Mouse (Mus musculus) forebrain, embryonic 11.5 days (tissue): Measurements from ENCODE around the gene Bud23. TPM values are rescaled to one million over a fixed set of nuclear protein-coding genes. Genes with fewer than 3 reads are reported as not detected.
A peak's percentile ranks its signal among the peaks of the same experiment; 100 is the strongest.
"Not testable (repeated sequence)": the region's sequence is repeated elsewhere in the genome, so short reads cannot be mapped to it uniquely, and the experiment has no call there.

Experiments used
- ATAC-seq: fragments of 200-750 bp; cut with Nextera tagmentation; replicated peaks from 2 replicates; pipeline ENCODE4 v1.8.0; 2017; ENCODE audit warnings: moderate TSS enrichment; ENCODE audit not compliant: low FRiP score
- DNase-seq: peaks from one replicate; pipeline ENCODE4 v3.0.0-alpha.2; 2017; ENCODE audit warnings: low spot score
- H3K27ac ChIP-seq: fragments of 300-500 bp; sonication (generic); 2 replicates; pipeline ENCODE4 v1.5.1; 2014; ENCODE audit warnings: low read depth, low read length
- H3K27me3 ChIP-seq: fragments of 300-500 bp; sonication (generic); 2 replicates; pipeline ENCODE4 v1.6.1; 2014; ENCODE audit warnings: mild to moderate bottlenecking, low read length, mixed read lengths; ENCODE audit not compliant: control insufficient read depth, insufficient read depth
- H3K36me3 ChIP-seq: fragments of 300-500 bp; sonication (generic); 2 replicates; pipeline ENCODE4 v1.6.1; 2014; ENCODE audit warnings: mild to moderate bottlenecking, low read length, moderate library complexity, mixed read lengths; ENCODE audit not compliant: control insufficient read depth, insufficient read depth
- H3K4me1 ChIP-seq: fragments of 300-500 bp; sonication (generic); replicated peaks from 2 replicates; pipeline ENCODE4 v1.6.1; 2014; ENCODE audit warnings: low read length, mixed read lengths; ENCODE audit not compliant: control insufficient read depth, insufficient read depth
- H3K4me2 ChIP-seq: fragments of 300-500 bp; sonication (generic); 2 replicates; pipeline ENCODE4 v1.6.1; 2014; ENCODE audit warnings: low read depth, mild to moderate bottlenecking, low read length, moderate library complexity, mixed read lengths; ENCODE audit not compliant: severe bottlenecking
- H3K4me3 ChIP-seq: fragments of 300-500 bp; sonication (generic); 2 replicates; pipeline ENCODE4 v1.5.1; 2014; ENCODE audit warnings: low read depth, low read length
- H3K9ac ChIP-seq: fragments of 300-500 bp; sonication (generic); 2 replicates; pipeline ENCODE4 v1.6.1; 2014; ENCODE audit warnings: low read length
- H3K9me3 ChIP-seq: fragments of 300-500 bp; sonication (generic); 2 replicates; pipeline ENCODE4 v1.6.1; 2016; ENCODE audit warnings: low read length, mixed read lengths; ENCODE audit not compliant: control insufficient read depth
- WGBS: fragments of 180-500 bp; shearing (Covaris S2); extraction: QIAGEN DNeasy Blood & Tissue Kit; methylation state at CpG from one replicate; pipeline ENCODE4 v1.1.7; 2014; 5-methylcytosine and 5-hydroxymethylcytosine counted together
- polyA plus RNA-seq: library from polyadenylated mRNA; unstranded; fragments of >200 nt; fragmentation: Nextera tagmentation; extraction: Ambion mirVana; gene quantifications from 2 replicates; pipeline ENCODE4 v1.2.1, GENCODE M21; 2014

Bud23 gene
- polyA plus RNA-seq = 142 and 148 TPM in 2 replicates

DNA sequence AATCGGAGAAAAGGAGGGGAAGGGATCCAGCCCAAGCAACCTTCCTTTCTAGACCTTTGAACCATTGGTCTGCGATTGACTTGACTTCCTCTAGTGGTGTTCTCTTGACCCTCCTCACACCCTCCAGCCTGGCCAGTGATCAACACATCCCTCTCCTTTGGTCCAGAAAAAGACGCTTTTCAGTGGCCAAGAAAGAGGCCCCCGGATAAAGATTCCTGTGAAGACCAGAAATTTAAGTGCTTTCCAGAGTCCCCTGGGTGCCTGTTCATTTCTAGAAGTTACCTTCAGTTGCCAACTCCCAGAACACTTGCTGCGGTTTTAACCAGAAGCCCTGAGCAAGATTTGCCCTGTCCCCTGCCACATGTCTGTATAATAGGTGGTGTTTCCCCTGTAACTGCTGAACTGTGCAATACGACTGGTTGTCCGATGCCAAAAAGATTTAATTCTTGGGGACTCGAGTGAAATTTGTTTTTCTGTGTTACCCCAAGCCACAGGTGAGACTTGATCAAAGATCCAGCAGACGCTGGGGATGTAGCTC is at the start of gene Bud23:
Gene Bud23, minus strand, starts transcription at position 51 of the 538 bp plus-strand sequence.
- not testable (repeated sequence) for ATAC-seq, H3K36me3 ChIP-seq, H3K27me3 ChIP-seq, H3K9me3 ChIP-seq, DNase-seq, H3K4me1 ChIP-seq
- 79% methylated on average over 9 of the region's 9 CpGs for WGBS
- peak within 1 kb of the TSS; percentile 93 for H3K4me2 ChIP-seq
- H3K27ac ChIP-seq = 0 out of 2 replicates have a peak within 1 kb of the TSS, but pooled peaks have one; percentile 31
- H3K4me3 ChIP-seq = peak within 1 kb of the TSS; percentile 92
- H3K9ac ChIP-seq = peak within 1 kb of the TSS; percentile 84

DNA sequence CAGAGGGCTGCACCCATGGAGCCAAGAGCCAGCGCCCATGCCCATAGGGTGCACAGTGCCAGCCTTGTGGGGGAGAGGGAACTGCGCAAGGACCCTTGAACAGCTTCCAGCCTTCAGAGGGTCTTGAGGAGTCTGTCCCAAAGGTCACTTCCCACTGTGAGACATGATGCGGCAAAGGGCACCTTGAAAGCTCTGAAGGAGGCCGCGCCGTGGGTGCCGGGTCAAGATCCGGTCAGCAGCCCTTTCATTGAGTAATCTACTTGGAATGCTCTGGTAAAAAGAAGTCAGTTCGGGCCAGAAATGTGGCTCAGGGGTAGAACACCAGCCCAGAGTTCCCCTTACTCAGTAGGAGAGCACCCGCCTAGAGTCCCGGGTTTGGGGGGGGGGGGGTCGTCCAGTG is 49.0 kb upstream of the Bud23 start:
- peaks cover 5% of the 10 kb centered on the region for H3K27me3 ChIP-seq
- no peak for ATAC-seq
- 85% methylated on average over 12 of the region's 12 CpGs for WGBS
- H3K27ac ChIP-seq = no peak overlapping the region
- H3K9ac ChIP-seq = no peak overlapping the region
- H3K4me2 ChIP-seq = no peak overlapping the region
- no peaks in the 10 kb centered on the region for H3K4me1 ChIP-seq
- H3K4me3 ChIP-seq = no peak overlapping the region
- no peaks in the 10 kb centered on the region for H3K9me3 ChIP-seq
- DNase-seq = no peak
- H3K36me3 ChIP-seq = no peaks in the 10 kb centered on the region

DNA sequence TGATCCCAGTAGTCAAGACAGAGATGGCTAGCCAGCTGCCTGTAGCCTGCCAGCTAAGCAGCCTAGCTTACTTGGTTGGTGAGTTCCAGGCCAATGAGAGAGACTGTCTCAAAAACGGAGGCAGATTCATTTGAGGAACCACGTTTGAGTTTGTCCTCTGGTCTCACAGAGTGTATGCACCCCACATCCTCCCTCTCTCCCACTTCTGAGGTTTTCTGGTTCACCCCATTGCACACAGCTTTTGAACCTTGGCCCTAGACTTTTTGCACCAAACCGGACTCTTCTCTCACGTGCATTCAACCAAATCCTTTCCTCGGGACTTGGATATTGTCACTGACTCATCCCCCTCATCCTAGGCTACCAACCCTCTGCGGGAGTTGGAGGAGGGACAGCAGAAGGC is 45.2 kb upstream of the Bud23 start:
- DNase-seq (no peak), ATAC-seq (no peak)
- H3K9ac ChIP-seq = no peak overlapping the region
- H3K4me1 ChIP-seq = peaks cover 8% of the 10 kb centered on the region; the same call in 1 of the 2 replicates
- H3K4me2 ChIP-seq = no peak overlapping the region
- H3K36me3 ChIP-seq = no peaks in the 10 kb centered on the region
- no peak overlapping the region for H3K4me3 ChIP-seq
- H3K27me3 ChIP-seq = peaks cover 30% of the 10 kb centered on the region
- WGBS = 70% methylated on average over 6 of the region's 6 CpGs
- H3K27ac ChIP-seq = no peak overlapping the region
- H3K9me3 ChIP-seq = no peaks in the 10 kb centered on the region

DNA sequence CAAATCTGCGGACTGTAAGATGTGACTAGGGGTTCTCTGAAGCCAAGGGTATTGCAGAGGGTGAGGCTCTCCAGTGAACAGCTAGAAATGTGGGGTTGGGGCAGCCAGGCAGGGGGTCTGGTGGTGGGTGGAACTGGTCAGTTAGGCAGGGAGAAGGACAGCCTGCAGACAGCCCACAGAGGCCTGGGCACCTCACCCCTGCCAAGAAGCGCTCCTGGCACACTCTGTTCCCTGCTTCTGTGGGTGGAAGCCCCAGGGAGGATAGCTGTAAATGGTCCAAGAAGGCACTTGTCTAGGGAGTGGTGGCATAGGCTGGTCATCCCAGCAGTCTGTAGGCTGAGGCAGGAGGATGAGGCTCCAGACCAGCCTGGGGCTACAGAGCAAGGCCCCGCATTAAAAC is 44.7 kb upstream of the Bud23 start:
- Histone ChIP-seq H3K36me3 (no peaks in the 10 kb centered on the region), H3K4me1 (peaks cover 8% of the 10 kb centered on the region; the same call in 1 of the 2 replicates), H3K4me3 (no peak overlapping the region), H3K9me3 (no peaks in the 10 kb centered on the region), H3K4me2 (no peak overlapping the region), H3K27ac (no peak overlapping the region), H3K9ac (no peak overlapping the region), H3K27me3 (peaks cover 30% of the 10 kb centered on the region)
- ATAC-seq (no peak), DNase-seq (no peak)
- 88% methylated on average over 3 of the region's 3 CpGs for WGBS

DNA sequence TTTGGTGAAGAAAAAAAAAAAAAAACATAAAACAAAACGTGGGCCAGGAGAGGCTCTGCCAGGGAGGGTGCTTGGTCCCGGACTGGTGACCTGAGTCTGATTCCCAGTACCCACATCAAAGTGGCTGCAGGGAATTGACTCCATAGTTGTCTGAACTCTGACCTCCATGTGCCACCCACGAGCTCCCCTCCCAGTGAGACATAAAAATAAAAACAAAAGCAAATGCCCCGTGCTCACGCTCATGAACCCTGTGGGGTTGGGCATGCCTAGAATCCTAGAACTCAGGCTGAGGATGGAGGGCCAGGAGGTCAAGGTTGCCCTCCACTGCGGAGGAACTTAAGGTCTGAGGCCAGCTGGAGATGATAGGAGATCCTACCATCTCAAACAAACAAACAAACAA is 44.3 kb upstream of the Bud23 start:
- Histone ChIP-seq H3K4me3 (no peak overlapping the region), H3K9me3 (no peaks in the 10 kb centered on the region), H3K9ac (no peak overlapping the region), H3K27me3 (peaks cover 30% of the 10 kb centered on the region), H3K4me2 (no peak overlapping the region), H3K27ac (no peak overlapping the region), H3K4me1 (peaks cover 8% of the 10 kb centered on the region; the same call in 1 of the 2 replicates), H3K36me3 (no peaks in the 10 kb centered on the region)
- DNase-seq = no peak
- 61% methylated on average over 6 of the region's 6 CpGs for WGBS
- no peak for ATAC-seq

DNA sequence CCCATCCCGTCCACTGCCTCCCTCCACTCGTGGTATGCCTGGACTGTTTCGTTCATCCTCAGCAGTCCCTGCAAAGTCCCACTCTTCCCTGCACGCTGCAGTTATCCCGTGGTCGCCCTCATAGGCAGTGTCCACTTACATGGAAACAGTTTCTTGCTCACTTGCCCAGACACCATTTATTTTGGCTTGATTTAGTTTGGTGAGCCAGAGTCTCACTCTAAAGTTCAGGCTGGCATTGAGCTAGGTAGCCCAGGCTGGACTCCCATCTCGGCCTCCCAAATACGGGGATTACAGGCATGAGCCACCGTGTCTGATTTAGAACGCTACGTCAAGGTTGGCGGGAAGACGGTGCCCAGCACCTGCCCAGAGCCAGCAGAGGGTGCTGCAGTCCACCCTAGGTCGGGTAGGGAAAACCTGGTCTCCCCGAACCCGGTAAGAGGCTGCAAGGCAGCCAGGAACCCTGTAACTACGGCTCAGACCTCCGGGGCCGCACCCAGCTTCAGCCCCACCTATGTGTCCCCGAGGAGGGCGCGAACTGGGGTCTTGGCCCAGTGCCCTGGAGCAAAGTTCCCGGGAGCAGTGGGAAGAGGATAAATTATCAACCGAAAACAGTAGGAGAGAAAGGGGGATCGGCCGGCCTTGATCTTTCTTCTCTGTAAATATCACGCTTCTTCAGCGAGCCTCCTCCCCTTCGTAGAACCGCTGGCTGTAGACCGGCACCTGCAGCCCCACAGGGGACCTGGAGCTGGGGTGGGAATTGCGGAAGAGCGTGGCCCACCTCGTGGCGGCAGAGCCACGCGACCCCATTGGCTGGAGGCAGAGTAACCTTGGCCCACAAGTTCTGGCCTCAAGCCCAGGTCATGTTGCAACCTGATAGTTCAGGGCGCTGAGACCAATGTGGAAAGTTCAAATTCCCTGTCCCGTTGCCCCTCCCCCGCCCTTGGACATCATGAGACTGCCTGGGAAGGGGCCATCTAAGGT is 43.1 kb upstream of the Bud23 start:
- 0 out of 2 replicates have a peak, but pooled peaks have one; percentile 15 for ATAC-seq
- WGBS = 13% methylated on average over 40 of the region's 40 CpGs

DNA sequence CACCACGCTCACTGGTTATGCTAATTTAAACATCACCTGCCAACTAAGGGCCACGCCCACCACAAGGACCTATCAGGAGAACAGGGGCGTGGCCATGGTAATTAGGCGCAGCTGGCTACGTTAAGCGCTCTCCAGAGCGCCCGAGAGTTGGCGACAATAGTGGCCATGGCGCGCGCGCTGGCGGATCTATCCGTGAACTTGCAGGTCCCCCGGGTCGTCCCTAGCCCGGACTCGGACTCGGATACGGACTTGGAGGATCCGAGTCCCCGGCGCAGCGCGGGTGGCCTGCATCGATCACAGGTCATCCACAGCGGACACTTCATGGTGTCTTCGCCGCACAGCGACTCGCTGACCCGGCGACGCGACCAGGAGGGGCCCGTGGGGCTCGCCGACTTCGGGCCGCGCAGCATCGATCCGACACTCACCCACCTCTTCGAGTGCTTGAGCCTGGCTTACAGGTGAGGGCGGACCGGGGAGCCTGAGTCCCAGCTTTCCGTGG is 42.0 kb upstream of the Bud23 start:
- Histone ChIP-seq H3K9ac (peak overlapping the region; percentile 52), H3K27ac (no peak overlapping the region), H3K36me3 (no peaks in the 10 kb centered on the region)

More for the DNA sequence above, 43.1 kb upstream of the Bud23 start:
- peaks cover 8% of the 10 kb centered on the region; the same call in 1 of the 2 replicates for H3K4me1 ChIP-seq
- DNase-seq = peak; percentile 74
- H3K4me3 ChIP-seq = peak overlapping the region; percentile 46
- H3K4me2 ChIP-seq = peak overlapping the region; percentile 88
- H3K27ac ChIP-seq = no peak overlapping the region
- H3K27me3 ChIP-seq = peaks cover 30% of the 10 kb centered on the region
- no peaks in the 10 kb centered on the region for H3K36me3 ChIP-seq
- H3K9me3 ChIP-seq = no peaks in the 10 kb centered on the region
- H3K9ac ChIP-seq = peak overlapping the region; percentile 52

DNA sequence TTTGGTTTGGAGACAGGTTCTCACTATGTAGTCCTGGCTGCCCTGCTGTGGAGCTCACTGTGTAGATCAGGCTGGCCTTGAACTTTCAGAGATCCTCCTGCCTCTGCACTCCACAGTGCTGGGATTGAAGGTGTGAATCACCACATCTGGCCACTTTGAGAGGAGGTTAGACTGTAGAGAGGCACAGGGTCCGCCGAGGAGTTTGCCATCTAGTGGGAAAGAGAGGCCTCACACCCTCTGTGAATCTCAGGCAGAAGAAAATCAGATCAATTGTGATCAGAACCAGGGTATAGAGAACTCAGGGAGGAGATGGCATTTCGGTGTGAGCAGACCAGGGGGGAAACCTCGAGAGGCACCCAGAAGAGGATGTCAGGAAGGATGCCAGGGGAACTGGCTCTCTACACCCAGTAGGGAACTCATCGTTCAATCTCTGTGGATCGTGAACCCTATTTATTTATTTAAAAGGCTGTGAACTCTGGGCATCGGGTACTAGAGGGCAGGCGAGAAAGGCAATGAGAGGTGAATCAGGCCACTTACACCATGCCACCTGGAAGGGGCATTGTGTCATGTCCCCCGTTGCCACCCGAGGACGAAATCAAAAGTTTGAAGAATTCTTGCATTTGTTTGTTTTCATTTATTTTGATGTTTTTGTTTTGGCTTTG is 39.4 kb upstream of the Bud23 start:
- ATAC-seq (no peak), DNase-seq (no peak)
- no peak overlapping the region for H3K4me2 ChIP-seq
- H3K4me3 ChIP-seq = no peak overlapping the region
- H3K9ac ChIP-seq = no peak overlapping the region
- H3K36me3 ChIP-seq = no peaks in the 10 kb centered on the region
- H3K9me3 ChIP-seq = no peaks in the 10 kb centered on the region
- H3K4me1 ChIP-seq = peaks cover 8% of the 10 kb centered on the region; the same call in 1 of the 2 replicates
- H3K27me3 ChIP-seq = peaks cover 29% of the 10 kb centered on the region
- WGBS = 67% methylated on average over 11 of the region's 11 CpGs
- H3K27ac ChIP-seq = no peak overlapping the region

More for the DNA sequence above, 42.0 kb upstream of the Bud23 start:
- Histone ChIP-seq H3K27me3 (peaks cover 30% of the 10 kb centered on the region), H3K9me3 (no peaks in the 10 kb centered on the region), H3K4me1 (peaks cover 8% of the 10 kb centered on the region; the same call in 1 of the 2 replicates), H3K4me2 (peak overlapping the region; percentile 88), H3K4me3 (peak overlapping the region; percentile 46)
- WGBS = under 1% methylated on average over 42 of the region's 48 CpGs
- DNase-seq = peak; percentile 89
- ATAC-seq = peak; percentile 90
